Mouse (Mus musculus): ENCODE measurements around the gene Grb7. TPM values are rescaled to one million over a fixed set of nuclear protein-coding genes. Genes with fewer than 3 reads are reported as not detected.

Gene Grb7
- polyA plus RNA-seq, 1 experiment from 2014 or later: 66.9 TPM

- Histone ChIP-seq H3K9me3 (replicated peaks; ENCODE audit: low read length) (no peaks in the 10 kb centered on the region), H3K4me3 (replicated peaks; ENCODE audit: low read depth, low read length) (no peak overlapping the region), H3K4me2 (ENCODE audit: low read length) (no peak overlapping the region), H3K36me3 (ENCODE audit: insufficient read depth, low read length) (peaks cover 30% of the 10 kb centered on the region), H3K27me3 (ENCODE audit: insufficient read depth, low read length) (no peaks in the 10 kb centered on the region), H3K9ac (ENCODE audit: low read depth, low read length) (no peak overlapping the region), H3K4me1 (replicated peaks; ENCODE audit: insufficient read depth, low read length) (no peaks in the 10 kb centered on the region; the same call in 1 of the 2 replicates), H3K27ac (peak overlapping the region; percentile 66; the same call in 1 of the 2 replicates)
- no peak for ATAC-seq (replicated peaks; ENCODE audit: low FRiP score, low read depth)
- no peak for TF ChIP-seq CTCF (IDR thresholded peaks at IDR 0.05; ENCODE audit: low read depth)
- DNase-seq (ENCODE audit: low spot score): no peak
- WGBS: 68% methylated on average over 6 of the region's 6 CpGs
Measured at GRCm38 (mm10) chr11:98437441-98437840, 8.8 kb upstream of the Grb7 start.

- Histone ChIP-seq H3K36me3 (ENCODE audit: insufficient read depth, low read length) (peaks cover 22% of the 10 kb centered on the region), H3K4me3 (replicated peaks; ENCODE audit: low read depth, low read length) (peak within 1 kb of the TSS; percentile 62), H3K4me2 (ENCODE audit: low read length) (peak within 1 kb of the TSS; percentile 95), H3K4me1 (replicated peaks; ENCODE audit: insufficient read depth, low read length) (no peaks in the 10 kb centered on the region; the same call in 1 of the 2 replicates), H3K9ac (ENCODE audit: low read depth, low read length) (peak within 1 kb of the TSS; percentile 70), H3K27me3 (ENCODE audit: insufficient read depth, low read length) (no peaks in the 10 kb centered on the region), H3K9me3 (replicated peaks; ENCODE audit: low read length) (no peaks in the 10 kb centered on the region), H3K27ac (peak within 1 kb of the TSS; percentile 66)
- DNase-seq (ENCODE audit: low spot score) (peak; percentile 95), ATAC-seq (replicated peaks; ENCODE audit: low FRiP score, low read depth) (peak; percentile 93)
- peak; percentile 98 for TF ChIP-seq CTCF (IDR thresholded peaks at IDR 0.05; ENCODE audit: low read depth)
- 2% methylated on average over 43 of the region's 43 CpGs for WGBS
Measured at GRCm38 (mm10) chr11:98438331-98439158, 7.6 kb upstream of the Grb7 start, which contains the start of gene Mien1. Gene Mien1 (minus strand): TSS chr11:98438991.

- Histone ChIP-seq H3K9ac (ENCODE audit: low read depth, low read length) (no peak overlapping the region), H3K4me1 (replicated peaks; ENCODE audit: insufficient read depth, low read length) (peaks cover 6% of the 10 kb centered on the region; the same call in 1 of the 2 replicates), H3K27me3 (ENCODE audit: insufficient read depth, low read length) (no peaks in the 10 kb centered on the region), H3K27ac (no peak overlapping the region), H3K4me2 (ENCODE audit: low read length) (no peak overlapping the region), H3K9me3 (replicated peaks; ENCODE audit: low read length) (no peaks in the 10 kb centered on the region), H3K4me3 (replicated peaks; ENCODE audit: low read depth, low read length) (no peak overlapping the region), H3K36me3 (ENCODE audit: insufficient read depth, low read length) (no peaks in the 10 kb centered on the region)
- TF ChIP-seq CTCF (IDR thresholded peaks at IDR 0.05; ENCODE audit: low read depth): 0 out of 2 replicates have a peak, but pooled peaks have one; percentile 19
- DNase-seq (ENCODE audit: low spot score): no peak
- ATAC-seq (replicated peaks; ENCODE audit: low FRiP score, low read depth): no peak
- 96% methylated on average over 1 of the region's 1 CpGs for WGBS
Measured at GRCm38 (mm10) chr11:98443688-98444087, 2.5 kb upstream of the Grb7 start.

GRCm38 (mm10) chr11:98445238-98445637 lies 956 bp upstream of the Grb7 start:
- Histone ChIP-seq H3K36me3 (ENCODE audit: insufficient read depth, low read length) (no peaks in the 10 kb centered on the region), H3K4me1 (replicated peaks; ENCODE audit: insufficient read depth, low read length) (peaks cover 6% of the 10 kb centered on the region; the same call in 1 of the 2 replicates), H3K4me3 (replicated peaks; ENCODE audit: low read depth, low read length) (no peak overlapping the region), H3K27ac (peak overlapping the region; percentile 96), H3K9ac (ENCODE audit: low read depth, low read length) (no peak overlapping the region), H3K9me3 (replicated peaks; ENCODE audit: low read length) (no peaks in the 10 kb centered on the region), H3K27me3 (ENCODE audit: insufficient read depth, low read length) (no peaks in the 10 kb centered on the region), H3K4me2 (ENCODE audit: low read length) (no peak overlapping the region)
- no peak for ATAC-seq (replicated peaks; ENCODE audit: low FRiP score, low read depth)
- no peak for TF ChIP-seq CTCF (IDR thresholded peaks at IDR 0.05; ENCODE audit: low read depth)
- DNase-seq (ENCODE audit: low spot score): no peak
- 25% methylated on average over 1 of the region's 1 CpGs for WGBS

- Histone ChIP-seq H3K4me2 (ENCODE audit: low read length) (no peak overlapping the region), H3K9ac (ENCODE audit: low read depth, low read length) (no peak overlapping the region), H3K4me3 (replicated peaks; ENCODE audit: low read depth, low read length) (no peak overlapping the region), H3K9me3 (replicated peaks; ENCODE audit: low read length) (no peaks in the 10 kb centered on the region), H3K4me1 (replicated peaks; ENCODE audit: insufficient read depth, low read length) (peaks cover 6% of the 10 kb centered on the region; the same call in 1 of the 2 replicates), H3K36me3 (ENCODE audit: insufficient read depth, low read length) (no peaks in the 10 kb centered on the region), H3K27me3 (ENCODE audit: insufficient read depth, low read length) (no peaks in the 10 kb centered on the region), H3K27ac (peak overlapping the region; percentile 96)
- no peak for TF ChIP-seq CTCF (IDR thresholded peaks at IDR 0.05; ENCODE audit: low read depth)
- 34% methylated on average over 4 of the region's 4 CpGs for WGBS
- ATAC-seq (replicated peaks; ENCODE audit: low FRiP score, low read depth) (no peak), DNase-seq (ENCODE audit: low spot score) (no peak)
Measured at GRCm38 (mm10) chr11:98445679-98446078, 515 bp upstream of the Grb7 start.

- Histone ChIP-seq H3K4me2 (ENCODE audit: low read length) (peak overlapping the region; percentile 54), H3K27ac (peak overlapping the region; percentile 96), H3K27me3 (ENCODE audit: insufficient read depth, low read length) (no peaks in the 10 kb centered on the region), H3K9ac (ENCODE audit: low read depth, low read length) (peak overlapping the region; percentile 66), H3K36me3 (ENCODE audit: insufficient read depth, low read length) (0 out of 2 replicates have a peak, but pooled peaks cover 6% of the 10 kb centered on the region), H3K9me3 (replicated peaks; ENCODE audit: low read length) (no peaks in the 10 kb centered on the region), H3K4me3 (replicated peaks; ENCODE audit: low read depth, low read length) (peak overlapping the region; percentile 42), H3K4me1 (replicated peaks; ENCODE audit: insufficient read depth, low read length) (peaks cover 6% of the 10 kb centered on the region; the same call in 1 of the 2 replicates)
- ATAC-seq (replicated peaks; ENCODE audit: low FRiP score, low read depth) (peak; percentile 77), DNase-seq (ENCODE audit: low spot score) (peak; percentile 74)
- 2% methylated on average over 33 of the region's 33 CpGs for WGBS
- TF ChIP-seq CTCF (IDR thresholded peaks at IDR 0.05; ENCODE audit: low read depth): no peak
Measured at GRCm38 (mm10) chr11:98446562-98447474, 624 bp downstream of the Grb7 start.

Measured in kidney, postnatal 0 days (tissue).